Mouse (Mus musculus) liver, adult 2 months (tissue): ENCODE data around the gene Myo16.

ENCODE experiments used
- CTCF ChIP-seq: fragments of 200-500 bp; IDR thresholded peaks from 2 replicates; pipeline ENCODE4 v1.5.1; 2011; ENCODE audit warnings: low read depth, low read length, control low read depth
- POLR2A ChIP-seq: fragments of 200-500 bp; IDR thresholded peaks from 2 replicates; pipeline ENCODE4 v1.6.1; 2011; ENCODE audit warnings: low read length, control low read depth; ENCODE audit not compliant: insufficient read depth; ENCODE audit errors: extremely low read depth

- TF ChIP-seq POLR2A, result no peak
- TF ChIP-seq CTCF, result no peak
Measured at GRCm38 (mm10) chr8:10303992-10304391, 150.3 kb downstream of the Myo16 start.
